In the genomic region with DNA sequence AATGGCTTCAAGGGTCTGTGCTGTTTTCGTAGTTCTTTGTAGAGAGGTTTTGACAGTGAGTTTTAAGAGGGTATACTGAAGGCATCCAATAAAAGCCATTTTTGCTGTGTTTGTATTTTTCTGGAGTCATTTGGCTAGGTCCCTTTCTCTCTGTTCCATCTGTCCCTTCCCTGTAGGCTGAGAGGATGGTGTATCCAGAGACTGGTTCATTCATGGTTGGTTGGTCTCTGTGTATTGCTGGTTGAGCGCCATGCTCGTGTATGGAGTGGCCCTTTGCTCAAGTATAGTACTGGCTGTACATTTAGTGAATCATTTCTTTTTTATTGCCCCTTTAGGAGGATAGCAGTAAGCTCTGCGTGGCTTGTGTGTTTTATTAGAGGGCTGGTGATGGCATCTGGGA, we compare ENCODE assay signal across 10 mouse cellular contexts. TPM values are rescaled to one million over a fixed set of nuclear protein-coding genes. Genes with fewer than 3 reads are reported as not detected.
DNase-seq lines count a peak whose midpoint lies in the region; ATAC-seq and TF ChIP-seq lines count a peak whose summit lies in the region.
"Had no signal": no experiment of that assay in that cellular context is flagged by ENCODE, and none has a peak within 500 bp of the region (broad histone marks: within the 10 kb centered on the region; RNA-seq: fewer than 3 reads in every experiment).

No protein-coding gene starts in this region.

- H3ac ChIP-seq in myocyte (ENCODE audit: control insufficient read depth, insufficient read length) = no peak overlapping the region

- peak overlapping the region; percentile 67; the same call in 1 of the 2 replicates for H3K4me3 ChIP-seq in gastrocnemius, adult 2 months
- no peak overlapping the region for H3K4me3 ChIP-seq in liver, embryonic 13.5 days (replicated peaks)
- H3K4me3 ChIP-seq in heart, postnatal 0 days (ENCODE audit: low read depth, low read length) = no peak overlapping the region
- H3K4me3 ChIP-seq in myocyte = no peak overlapping the region

- peaks cover 91% of the 10 kb centered on the region for H3K79me2 ChIP-seq in myocyte (ENCODE audit: control insufficient read depth, insufficient read depth)

- no peak for DNase-seq in gastrocnemius, adult 2 months
- no peak for DNase-seq in gastrocnemius, postnatal 4 days (ENCODE audit: low spot score in 2 of 2)
- DNase-seq in liver, embryonic 13.5 days = no peak
- no peak for DNase-seq in liver
- no peak for DNase-seq in heart, postnatal 0 days (ENCODE audit: low spot score)
- DNase-seq in embryo, embryonic 11 days = no peak
- DNase-seq in spleen, postnatal 4 days (ENCODE audit: low spot score in 2 of 2) = no peak
- DNase-seq: cerebellum, postnatal 36 days; lung, postnatal 14 days had no signal

- intact Hi-C loops in gastrocnemius, adult 2 months (cut with DNase I) = loop anchor here (5.0 kb wide), 1 partner anchor 116 kb away; no protein-coding TSS in a partner anchor

- TF ChIP-seq EP300 in heart, postnatal 0 days (IDR thresholded peaks at IDR 0.05; ENCODE audit: low read depth) = no peak

- no peak overlapping the region for H3K4me2 ChIP-seq in liver, embryonic 13.5 days
- H3K4me2 ChIP-seq in heart, postnatal 0 days (ENCODE audit: low read depth, low read length) = no peak overlapping the region
- peak overlapping the region; percentile 92 for H3K4me2 ChIP-seq in myocyte (ENCODE audit: low read depth)

- ATAC-seq in liver, embryonic 13.5 days (ENCODE audit: low read depth) = no peak
- no peak for ATAC-seq in heart, postnatal 0 days (ENCODE audit: insufficient read depth, low read depth)

- TF ChIP-seq CTCF in gastrocnemius, adult 2 months (IDR thresholded peaks at IDR 0.05) = no peak
- TF ChIP-seq CTCF in heart, postnatal 0 days (IDR thresholded peaks at IDR 0.05; ENCODE audit: low read depth) = no peak

- H3K9me3 ChIP-seq in liver, embryonic 13.5 days (replicated peaks) = no peaks in the 10 kb centered on the region
- H3K9me3 ChIP-seq in heart, postnatal 0 days (replicated peaks; ENCODE audit: control insufficient read depth, low read length) = no peaks in the 10 kb centered on the region

- TF ChIP-seq POLR2A in myocyte (IDR thresholded peaks at IDR 0.05; ENCODE audit: insufficient read length, low read depth) = no peak

- H3K27me3 ChIP-seq in liver, embryonic 13.5 days = no peaks in the 10 kb centered on the region
- no peaks in the 10 kb centered on the region for H3K27me3 ChIP-seq in heart, postnatal 0 days (ENCODE audit: control insufficient read depth, insufficient read depth, low read length)
- no peaks in the 10 kb centered on the region for H3K27me3 ChIP-seq in myocyte (ENCODE audit: control insufficient read depth, insufficient read depth, insufficient read length)

- peaks cover 68% of the 10 kb centered on the region for H3K4me1 ChIP-seq in liver, embryonic 13.5 days (replicated peaks)
- peaks cover 40% of the 10 kb centered on the region for H3K4me1 ChIP-seq in heart, postnatal 0 days (ENCODE audit: control insufficient read depth, insufficient read depth)

- H3K27ac ChIP-seq in gastrocnemius, adult 2 months = peak overlapping the region; percentile 87
- peak overlapping the region; percentile 36; the same call in 1 of the 2 replicates for H3K27ac ChIP-seq in liver, embryonic 13.5 days
- H3K27ac ChIP-seq in heart, postnatal 0 days (ENCODE audit: low read depth) = peak overlapping the region; percentile 82

- no peaks in the 10 kb centered on the region for H3K36me3 ChIP-seq in liver, embryonic 13.5 days
- no peaks in the 10 kb centered on the region for H3K36me3 ChIP-seq in heart, postnatal 0 days (replicated peaks; ENCODE audit: control insufficient read depth, insufficient read depth, low read length)
- no peaks in the 10 kb centered on the region for H3K36me3 ChIP-seq in myocyte (ENCODE audit: control insufficient read depth, insufficient read depth)

- H3K9ac ChIP-seq in liver, embryonic 13.5 days = no peak overlapping the region
- no peak overlapping the region for H3K9ac ChIP-seq in heart, postnatal 0 days (replicated peaks; ENCODE audit: low read depth, low read length)

- 71% methylated on average over 4 of the region's 4 CpGs for WGBS in liver, embryonic 13.5 days (ENCODE audit: insufficient replicate concordance)
- WGBS in heart, postnatal 0 days = 87% methylated on average over 4 of the region's 4 CpGs

TF ChIP-seq in myocyte, 11 proteins besides CTCF, POLR2A, EP300 and RAD21:
- TF ChIP-seq SRF (IDR thresholded peaks at IDR 0.05; ENCODE audit: control insufficient read depth, insufficient read length, low read depth) (no peak), CEBPB (IDR thresholded peaks at IDR 0.05; ENCODE audit: insufficient read depth, poor library complexity, severe bottlenecking) (no peak), TCF12 (IDR thresholded peaks at IDR 0.05; ENCODE audit: insufficient read depth, poor library complexity, severe bottlenecking) (no peak), POLR2AphosphoS2 (IDR thresholded peaks at IDR 0.05; ENCODE audit: insufficient read length, low read depth) (no peak), E2F4 (IDR thresholded peaks at IDR 0.05; ENCODE audit: insufficient read depth) (no peak)
TF ChIP-seq in myocyte: peak in this region for 0.

RNA-seq across cellular contexts. Expression of a gene that starts 30.3 kb away (rescaled TPM):
- 10 to 100 TPM in 1 of 2 experiments, 1 to 10 TPM in 1; 8.7 to 10.3 TPM for total RNA-seq in gastrocnemius, adult 2 months (2021)
- total RNA-seq in gastrocnemius, postnatal 4 days (2021) = 10 to 100 TPM; 63.4 to 63.7 TPM
- polyA plus RNA-seq in liver, embryonic 13.5 days (2015; fragmentation: Nextera tagmentation; extraction: Ambion mirVana) = 4.8 and 5.7 TPM in 2 replicates
- 40.2 and 53.7 TPM in 2 replicates for total RNA-seq in heart, postnatal 0 days (2014; rRNA removed; ENCODE audit: low replicate concordance)
- polyA plus RNA-seq in heart, postnatal 0 days (2015; fragmentation: Nextera tagmentation; extraction: Ambion mirVana) = 5.5 and 6.0 TPM in 2 replicates
- polyA plus RNA-seq in myocyte (2012; fragmentation: generic; extraction: Trizol) = 15.1 TPM

Comparison
In these comparisons a context has a peak if more than half of its experiments do, and no peak if none do; other contexts are left out.
1. H3K27ac ChIP-seq: peak in every context shown above with its lines; median percentile 87 in gastrocnemius, adult 2 months; 82 in heart, postnatal 0 days; 36 in liver, embryonic 13.5 days.